Mouse (Mus musculus) thymus, postnatal 10 days (tissue): Measurements from ENCODE around the gene Plcb1.
"Not testable (repeated sequence)": the region's sequence is repeated elsewhere in the genome, so short reads cannot be mapped to it uniquely, and the experiment has no call there.

Source experiments
- DNase-seq, 2 experiments: peaks; one replicate each; pipeline ENCODE4 v3.0.0; 2021; ENCODE audit warnings: low spot score in 2 of 2

Plcb1 gene

DNA sequence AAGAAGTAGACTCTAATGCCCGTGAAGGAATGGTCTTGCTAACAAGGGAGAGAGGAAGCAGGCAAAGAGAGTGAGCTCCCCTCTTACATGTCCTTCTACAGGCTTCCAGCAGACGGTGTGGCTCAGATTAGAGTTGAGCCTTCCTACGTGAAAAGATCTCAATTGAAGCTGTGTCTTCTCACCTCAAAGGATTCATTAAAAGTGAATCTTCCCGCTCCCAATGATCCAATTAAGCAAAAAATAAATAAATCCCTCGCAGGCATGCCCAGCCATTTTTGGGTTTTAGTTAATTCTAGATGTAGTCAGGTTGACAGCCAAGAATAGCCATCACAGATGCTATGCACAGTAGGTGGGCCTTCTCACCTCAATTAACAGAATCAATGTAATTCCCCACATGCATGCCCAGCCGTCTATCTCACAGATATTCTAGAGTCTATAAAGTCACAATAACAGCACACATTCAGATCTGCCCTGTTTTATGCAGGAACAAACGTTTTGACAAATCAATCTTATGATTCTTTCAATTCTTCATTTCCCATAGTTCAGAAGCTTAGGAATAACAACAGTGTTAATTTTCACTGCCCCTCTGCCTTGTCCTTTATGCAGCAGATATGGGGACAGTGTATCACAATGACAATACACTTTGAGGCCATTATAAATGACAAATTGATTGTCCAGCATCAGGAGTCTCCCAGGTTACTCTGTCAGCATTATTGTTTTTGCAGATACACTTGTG, 520.0 kb downstream of the Plcb1 start:
- no peak for DNase-seq

DNA sequence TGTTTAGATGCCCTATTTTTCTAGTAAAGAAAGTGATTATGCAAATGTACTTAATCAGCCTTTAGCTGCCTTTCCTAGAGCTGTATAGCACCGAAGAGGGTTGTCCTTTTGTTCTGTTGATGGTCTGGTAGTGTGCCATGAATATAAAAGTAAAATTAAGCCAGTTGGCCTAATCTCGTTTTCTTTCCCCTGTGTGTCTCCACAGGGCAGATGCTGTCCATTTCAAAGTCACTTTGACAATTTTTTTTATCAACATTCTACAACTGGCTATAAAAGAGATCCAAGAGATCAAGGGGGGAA, 520.6 kb downstream of the Plcb1 start:
- no peak for DNase-seq

DNA sequence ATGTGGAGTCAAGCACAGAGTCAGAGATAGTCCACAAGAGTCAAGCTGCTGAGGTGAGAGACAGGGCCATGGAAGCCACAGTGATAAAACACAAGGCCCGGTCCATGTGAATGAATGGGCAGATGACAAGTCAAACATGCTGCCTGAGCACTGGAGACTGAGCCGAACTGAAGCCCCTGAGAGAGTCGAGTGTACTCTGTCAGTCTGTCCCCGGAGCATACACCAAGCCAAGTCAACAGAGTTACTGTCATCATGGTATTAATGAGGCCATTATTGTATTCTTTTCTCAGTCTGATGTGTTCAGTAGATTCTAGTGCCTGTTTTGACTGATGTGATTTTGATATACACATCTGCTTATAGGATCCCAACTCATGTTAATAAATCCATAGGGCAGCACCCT, 521.9 kb downstream of the Plcb1 start:
- no peak for DNase-seq

DNA sequence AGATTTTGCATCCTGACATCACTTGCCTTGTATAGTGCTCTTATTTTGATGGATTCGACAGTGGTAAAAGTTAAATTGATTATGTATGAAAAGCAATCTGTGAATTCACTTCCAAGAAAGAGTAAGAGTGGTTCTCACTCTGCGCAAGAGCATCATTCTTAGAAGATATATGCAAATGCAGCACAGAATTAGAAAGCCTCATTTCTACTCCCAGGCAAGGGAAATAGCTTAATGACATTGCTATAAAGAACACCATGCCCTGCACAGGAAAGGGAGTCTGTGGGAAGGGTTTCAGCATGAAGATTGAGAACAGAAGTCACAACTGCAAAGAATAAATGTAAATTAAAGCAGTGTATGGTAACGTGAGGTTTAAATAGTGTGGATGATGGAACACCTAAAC, 530.1 kb downstream of the Plcb1 start:
- no peak for DNase-seq

DNA sequence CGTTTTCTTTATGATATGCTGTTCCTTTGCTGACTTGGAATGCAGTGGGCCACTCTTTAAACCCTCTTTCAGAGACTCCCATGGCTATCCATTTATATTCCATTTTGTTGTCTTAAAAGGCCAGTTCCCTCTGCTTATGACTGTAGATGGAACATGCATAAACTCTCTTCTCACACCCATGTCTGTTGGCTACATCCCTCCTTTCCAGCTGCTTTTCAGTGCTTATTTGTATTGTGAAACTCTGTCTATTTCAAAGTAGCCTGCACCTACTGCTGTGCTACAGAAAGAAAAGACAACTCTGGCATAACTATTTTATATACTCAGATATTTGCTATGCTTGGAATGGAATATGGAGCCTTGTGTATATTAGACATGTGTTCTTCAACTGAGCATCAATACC, 532.3 kb downstream of the Plcb1 start:
- DNase-seq: no peak

DNA sequence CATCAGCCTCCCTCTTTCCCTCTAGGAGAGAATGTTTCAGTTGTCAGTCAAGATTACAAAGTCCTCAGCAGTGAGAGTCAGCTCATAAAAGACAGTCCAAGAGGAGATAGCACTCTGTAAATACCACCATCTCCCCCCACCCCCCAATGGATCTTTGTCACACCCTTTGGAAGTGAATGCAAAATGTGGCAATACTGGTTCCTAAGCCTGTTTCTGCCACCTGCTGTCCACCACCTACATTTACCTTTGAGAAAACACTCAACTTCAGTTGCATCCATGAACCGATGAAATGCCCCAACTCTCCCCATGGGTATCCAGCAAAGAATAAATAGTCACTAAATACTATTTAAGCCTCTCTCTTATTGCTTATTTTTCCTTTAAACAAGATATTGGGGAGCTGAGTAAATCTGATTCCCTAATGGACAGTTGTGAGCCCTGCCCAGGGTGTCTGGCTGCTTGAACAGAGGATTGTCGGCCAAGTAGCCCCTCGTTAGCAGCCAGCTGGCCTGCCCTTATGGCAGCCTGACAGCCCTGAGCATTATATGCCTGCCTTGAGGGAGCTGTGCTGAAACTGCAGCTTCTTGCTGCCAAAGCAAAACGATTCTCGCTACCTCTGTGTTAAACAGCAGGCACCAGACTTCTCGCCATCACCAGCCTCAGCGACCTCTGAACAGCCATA, 537.5 kb downstream of the Plcb1 start:
- DNase-seq: no peak

DNA sequence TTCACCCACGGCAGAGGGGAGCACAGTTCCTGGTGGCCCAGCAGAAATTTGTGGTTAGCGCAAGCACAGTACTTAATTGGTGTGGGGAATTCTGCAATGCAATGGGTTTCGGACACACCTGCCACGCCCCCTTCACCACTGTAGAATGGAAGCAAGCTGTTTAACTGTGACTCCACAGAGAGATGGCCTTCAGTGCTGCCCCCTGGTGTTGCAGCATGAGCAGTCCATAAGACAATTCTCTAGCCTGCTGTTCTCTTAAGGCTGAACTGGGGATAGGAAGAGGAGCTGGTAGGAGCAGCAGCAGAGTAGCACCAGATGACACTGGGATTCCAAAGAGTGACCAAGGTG, 538.1 kb downstream of the Plcb1 start:
- peak in 1 of 2 experiments; percentile 21 for DNase-seq

DNA sequence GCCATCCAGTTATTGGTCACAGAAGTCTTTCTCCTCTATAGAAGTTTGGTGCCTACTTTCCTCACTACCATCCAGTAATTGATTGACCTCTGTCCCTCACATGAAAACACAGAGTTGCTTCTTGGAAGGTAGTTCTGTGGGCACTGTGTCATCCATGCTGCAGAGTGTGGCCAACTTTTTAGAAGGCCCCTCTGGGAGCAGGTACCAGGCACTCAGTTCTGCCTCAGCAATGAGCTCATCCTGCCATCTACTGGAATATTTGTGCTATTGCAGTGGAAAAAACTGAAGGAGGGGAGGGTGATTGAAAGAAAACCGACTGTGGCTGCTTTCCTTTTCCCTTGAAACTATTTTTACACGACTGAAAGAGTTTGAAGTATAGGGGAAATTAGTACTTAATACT, 542.9 kb downstream of the Plcb1 start:
- peak in 1 of 2 experiments; percentile 6 for DNase-seq

DNA sequence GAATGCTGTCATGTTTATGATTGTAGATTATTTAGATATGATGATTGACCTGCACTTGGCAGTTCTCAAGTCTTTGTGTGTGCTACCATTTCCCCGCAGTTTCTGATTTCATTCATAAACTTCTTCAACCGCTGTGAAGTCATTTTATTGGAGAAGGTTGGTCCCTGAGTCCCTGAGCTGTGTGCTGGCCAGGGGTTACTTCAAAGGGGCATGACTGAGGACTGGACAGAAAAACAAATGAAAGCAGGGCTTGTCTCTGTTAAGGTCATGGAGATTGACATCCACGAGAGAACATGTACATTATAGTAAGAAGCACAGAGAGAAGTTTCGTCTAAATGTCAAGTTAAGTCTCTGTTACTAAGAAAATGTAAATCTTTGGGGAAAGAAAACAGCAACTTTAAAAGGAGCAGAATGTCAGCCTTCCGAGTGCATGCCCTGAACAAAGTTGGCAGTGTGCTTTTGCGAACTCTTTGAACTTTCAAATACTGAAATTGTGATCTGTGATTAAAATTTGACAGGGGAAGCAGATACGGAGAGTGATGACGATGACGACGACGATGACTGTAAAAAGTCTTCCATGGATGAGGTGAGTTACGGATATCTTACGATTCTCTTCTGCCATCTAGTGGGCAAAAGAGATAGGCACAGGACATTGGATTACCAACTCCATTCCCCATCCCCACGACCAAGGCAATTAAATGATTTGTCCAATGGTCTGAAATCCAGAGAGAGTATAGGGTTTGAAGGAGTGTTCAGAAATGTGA, 544.1 kb downstream of the Plcb1 start:
- peak in 1 of 2 experiments; percentile 20 for DNase-seq

DNA sequence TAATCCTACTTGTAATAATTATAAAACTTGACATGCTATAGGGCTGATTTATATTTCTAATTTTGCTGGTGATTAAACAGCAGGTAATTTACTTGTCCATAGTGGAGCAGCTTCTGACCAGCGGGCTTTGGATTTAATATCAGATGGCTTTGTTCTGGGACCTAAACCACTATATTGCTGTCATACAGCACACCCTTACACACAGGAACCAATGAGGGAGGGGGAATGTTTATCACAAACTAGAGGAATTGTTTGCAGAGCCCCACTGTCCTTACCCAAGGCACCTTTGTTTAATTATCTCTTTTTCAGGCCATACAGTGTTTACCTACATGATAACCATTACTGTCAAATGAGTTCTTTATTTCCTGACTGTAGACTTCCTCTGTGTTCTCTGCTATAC, 546.0 kb downstream of the Plcb1 start:
- DNase-seq: no peak

DNA sequence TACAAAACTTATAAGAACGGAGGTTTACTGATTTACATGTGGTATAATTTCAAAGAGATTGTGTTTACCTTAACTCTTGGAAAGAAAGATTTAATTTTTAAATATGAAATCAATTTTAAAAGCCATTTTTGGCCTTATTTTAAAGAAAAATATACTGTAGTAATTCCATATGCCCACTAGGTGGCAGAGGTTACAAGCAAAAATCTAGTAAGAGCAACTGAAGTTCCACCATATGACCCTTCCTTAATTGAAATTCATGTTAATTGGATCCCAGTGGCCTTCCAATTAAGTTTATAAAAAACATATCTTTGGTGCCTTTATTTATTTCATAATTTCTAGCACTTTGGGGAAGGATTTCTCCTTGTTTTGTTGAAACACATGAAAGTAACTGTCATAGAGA, 570.4 kb downstream of the Plcb1 start:
- no peak for DNase-seq

DNA sequence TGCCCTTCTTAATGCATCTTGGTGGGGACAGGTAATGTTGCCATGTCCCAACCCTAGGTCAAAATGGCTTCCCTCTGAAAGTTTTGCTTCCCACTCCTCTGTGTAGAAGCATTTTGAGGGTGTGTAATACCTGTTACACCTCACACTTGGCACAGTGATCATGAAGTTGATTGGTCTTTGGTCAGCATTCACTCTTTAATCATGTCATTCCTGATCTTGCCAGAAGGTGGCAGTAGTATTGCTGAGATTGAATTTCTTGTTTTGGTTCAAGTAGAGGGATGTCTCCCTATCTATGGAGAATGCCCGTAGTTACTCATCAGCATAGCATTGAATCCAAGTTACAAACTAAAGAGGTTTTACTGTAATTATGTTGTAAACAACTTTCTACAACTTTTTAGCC, 575.9 kb downstream of the Plcb1 start:
- DNase-seq: peak in 1 of 2 experiments; percentile 11

DNA sequence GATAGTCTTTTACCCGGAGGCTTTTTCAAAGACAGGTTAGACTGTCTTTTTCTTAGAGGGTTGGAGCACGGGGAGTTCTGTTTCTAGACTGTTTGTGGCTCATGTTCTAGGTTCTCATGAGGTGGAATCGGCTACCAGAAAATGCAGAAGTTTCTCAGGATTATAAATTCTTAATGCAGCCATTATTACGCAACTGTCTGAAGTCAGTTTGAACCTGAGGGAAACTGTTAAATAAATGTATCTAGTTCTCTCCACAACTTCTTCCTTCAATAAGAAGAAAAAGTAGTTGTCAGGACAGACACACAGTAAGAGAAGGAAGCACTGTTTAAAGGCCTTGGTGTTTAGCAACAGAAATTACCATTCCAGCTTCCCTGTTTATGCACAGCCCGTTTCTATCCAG, 577.1 kb downstream of the Plcb1 start:
- DNase-seq: no peak

DNA sequence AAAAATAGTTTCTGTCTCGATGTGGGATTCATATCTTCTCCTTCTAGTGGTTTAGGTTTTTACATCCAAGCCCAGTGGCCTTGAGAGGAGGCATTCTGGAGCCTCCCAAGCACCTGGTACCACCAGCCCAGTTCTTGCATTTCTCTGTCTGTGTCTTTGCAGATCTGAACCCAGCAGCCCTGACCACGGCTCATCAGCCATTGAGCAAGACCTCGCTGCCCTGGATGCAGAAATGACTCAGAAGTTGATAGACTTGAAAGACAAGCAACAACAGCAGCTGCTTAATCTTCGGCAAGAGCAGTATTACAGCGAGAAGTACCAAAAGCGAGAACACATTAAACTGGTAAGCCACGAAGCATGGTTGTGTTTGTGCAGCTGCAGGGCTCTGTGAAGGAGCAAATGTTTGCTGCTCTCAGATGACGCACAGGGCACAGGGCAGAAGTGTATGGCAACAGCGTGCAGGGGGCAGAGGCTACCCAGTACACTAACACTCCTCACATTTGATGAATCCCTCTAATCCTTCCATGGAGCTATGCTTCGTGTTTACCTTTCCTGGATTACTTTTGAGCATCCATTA, 584.5 kb downstream of the Plcb1 start:
- DNase-seq: no peak

DNA sequence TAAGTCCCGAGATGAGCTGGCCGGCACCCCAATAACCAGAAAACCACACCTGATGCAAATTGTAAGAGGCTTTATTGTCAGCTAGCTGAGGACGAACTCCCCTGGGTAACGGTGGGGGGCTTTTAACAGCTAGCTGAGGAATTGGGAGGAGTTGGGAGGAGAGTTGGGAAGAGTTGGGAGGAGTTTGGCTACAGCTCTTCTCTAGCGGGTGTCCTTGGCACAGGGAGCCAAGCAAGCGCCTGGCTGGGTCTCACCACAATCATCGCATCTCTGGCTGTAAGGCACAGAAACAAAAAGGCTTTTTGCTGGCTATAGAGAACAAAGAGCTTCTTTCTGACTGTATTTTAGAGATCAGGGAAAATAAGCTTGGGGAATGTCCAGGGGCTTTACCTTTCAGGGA, 594.9 kb downstream of the Plcb1 start:
- not testable (repeated sequence) for DNase-seq

DNA sequence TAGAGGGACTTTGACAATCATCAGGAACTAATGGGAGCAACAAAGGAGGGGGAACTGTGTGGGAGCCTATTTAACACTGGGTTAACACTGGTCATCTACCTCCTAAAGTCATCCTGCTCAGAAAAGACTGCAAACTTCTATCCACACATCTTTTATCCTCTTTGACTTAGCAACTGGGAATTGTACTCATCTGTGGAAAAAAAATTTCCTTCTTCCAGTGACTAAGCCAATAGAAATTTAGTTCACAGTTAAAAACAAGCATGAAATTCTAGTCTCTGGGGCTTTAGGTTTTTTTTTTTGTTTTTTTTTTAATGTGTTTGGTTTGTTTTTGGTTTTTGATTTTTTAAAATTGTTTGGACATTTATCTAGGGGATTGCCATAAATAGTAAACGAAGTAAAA, 595.5 kb downstream of the Plcb1 start:
- DNase-seq: no peak

DNA sequence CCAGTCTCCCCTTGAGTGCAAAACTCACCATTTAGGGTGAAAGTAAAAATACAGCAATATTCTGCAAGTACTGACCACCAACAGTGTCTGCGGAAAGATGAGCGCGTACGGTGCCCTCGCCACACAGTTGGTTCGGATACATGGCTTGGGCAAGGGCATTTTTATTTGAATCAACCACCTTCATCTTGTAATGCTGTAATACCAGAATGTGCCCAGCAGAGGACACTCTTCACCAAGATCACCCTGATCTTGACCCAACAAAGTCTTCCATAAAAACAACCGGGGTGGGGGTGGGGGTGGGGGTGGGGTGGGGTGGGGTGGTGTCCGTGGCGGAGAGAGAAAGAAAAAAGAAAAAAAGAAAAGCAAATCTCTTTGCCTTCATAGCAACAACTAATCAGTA, 602.1 kb downstream of the Plcb1 start:
- DNase-seq: no peak

DNA sequence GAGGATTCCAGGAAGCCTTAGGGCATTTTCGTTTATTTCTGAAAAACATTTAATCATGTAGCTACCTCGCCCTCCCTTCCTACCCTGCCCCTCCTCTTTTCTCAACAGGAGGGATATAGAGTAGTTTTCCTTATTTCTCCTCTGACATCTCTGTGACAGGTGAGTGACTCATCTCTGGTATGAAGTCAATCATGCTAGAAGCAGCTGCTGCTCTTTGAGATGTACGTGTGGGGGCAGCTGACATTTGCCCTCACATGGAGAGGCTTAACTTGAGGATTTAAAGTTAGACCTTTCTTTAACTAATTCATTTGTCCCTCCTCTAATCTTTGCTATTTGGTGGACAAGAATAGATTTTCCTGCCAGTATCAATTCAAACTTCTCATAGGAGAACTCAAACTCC, 608.8 kb downstream of the Plcb1 start:
- DNase-seq: no peak

DNA sequence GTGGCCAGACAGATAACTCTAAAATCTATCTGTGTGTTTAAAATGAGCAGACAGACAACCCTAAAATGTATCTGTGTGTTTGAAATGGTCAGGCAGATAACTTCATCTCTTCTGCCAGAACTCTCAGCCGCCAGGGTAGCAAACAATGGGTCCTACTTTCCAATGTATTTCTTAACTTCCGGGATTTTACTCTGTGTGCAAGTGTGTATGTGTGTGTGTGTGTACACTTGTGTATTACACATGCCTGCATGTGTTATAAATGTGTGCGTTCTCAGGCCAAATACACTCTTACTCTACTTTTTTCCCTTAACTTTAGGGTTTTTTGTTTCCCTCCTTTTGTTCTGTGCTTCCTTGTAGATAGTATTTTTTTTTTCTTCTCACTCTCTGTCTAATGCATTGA, 610.5 kb downstream of the Plcb1 start:
- DNase-seq: no peak

DNA sequence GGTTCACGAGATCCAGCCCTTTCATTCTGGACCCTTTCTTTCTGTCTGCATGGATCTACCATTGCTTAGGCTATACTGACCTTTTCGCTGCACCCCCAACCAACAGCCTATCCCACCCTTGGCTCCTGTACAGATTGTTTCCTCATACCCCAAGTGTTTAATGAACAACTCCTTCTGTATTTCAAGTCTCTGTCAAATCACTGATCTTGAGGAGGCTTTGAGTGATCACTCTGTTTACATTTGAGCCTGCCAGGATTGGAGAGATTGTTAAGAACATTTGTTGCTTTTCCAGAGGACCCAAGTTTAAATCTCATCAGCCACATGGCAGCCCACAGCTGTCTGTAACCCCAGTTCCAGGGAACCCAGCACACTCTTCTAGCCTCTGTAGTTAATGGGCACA, 612.1 kb downstream of the Plcb1 start:
- no peak for DNase-seq

DNA sequence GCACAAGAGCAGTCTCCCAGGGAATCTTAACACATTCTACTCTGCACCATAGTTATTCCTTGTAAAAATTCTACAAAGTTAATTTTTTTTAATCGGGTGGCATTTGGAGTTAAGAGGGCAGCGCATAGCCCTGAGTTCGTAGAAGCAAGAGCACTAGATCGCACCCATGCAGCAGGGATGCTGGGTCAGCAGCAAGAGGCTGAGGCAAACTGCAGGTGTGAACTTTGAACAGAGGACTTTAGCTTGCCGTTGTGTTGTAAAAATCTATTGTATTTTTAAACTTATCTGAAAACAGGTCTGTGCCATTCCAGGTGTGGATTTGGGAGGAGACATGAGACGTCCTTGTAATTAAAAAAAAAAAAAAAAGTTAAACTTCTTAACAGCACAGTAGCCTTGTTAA, 613.9 kb downstream of the Plcb1 start:
- DNase-seq: no peak

DNA sequence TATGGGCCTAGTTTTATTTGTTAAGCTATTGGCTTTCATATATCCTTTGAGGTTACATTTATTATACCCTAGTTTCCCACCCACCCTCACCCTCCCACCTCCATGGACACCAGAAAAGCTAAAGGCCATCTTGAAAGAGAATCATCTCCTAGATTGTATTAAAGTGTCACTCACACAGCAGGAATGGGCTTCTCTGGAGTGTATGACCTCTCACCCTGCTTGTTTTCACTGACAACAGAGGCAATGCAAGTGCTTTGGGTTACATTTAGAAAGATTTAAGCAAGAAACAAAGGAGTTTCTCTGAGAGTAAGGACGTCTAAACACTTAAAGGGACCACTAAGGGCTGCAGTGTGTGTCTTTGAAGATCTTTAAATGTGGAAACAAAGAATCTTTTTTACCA, 617.0 kb downstream of the Plcb1 start:
- DNase-seq: no peak

DNA sequence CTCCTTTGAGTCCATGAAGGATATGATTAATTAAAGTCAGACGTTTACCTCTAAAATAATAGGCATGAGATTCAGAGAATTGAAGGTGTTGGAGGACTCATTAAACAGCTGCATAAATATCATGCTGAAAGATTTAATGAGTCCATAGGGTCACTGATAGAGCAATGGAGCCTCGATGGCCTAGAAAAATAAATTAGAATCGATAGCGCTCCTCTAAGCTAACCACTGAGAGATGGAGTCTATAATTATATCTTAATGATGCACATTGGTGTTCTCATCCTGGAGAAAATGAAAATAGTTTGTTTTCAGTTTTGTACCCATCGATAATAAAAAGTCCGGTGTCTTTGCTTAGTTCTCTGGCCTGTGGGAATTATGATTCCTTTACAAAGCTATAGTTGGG, 617.5 kb downstream of the Plcb1 start:
- DNase-seq: no peak
